Mouse (Mus musculus) intestine, postnatal 0 days (tissue): ENCODE measurements around the gene Prex1. TPM values are rescaled to one million over a fixed set of nuclear protein-coding genes. Genes with fewer than 3 reads are reported as not detected.

Experiments used
- ATAC-seq: fragments of 200-750 bp; cut with Nextera tagmentation; 2 replicates; pipeline ENCODE4 v1.8.0; 2017; ENCODE audit warnings: mild to moderate bottlenecking, moderate TSS enrichment, moderate library complexity
- H3K27ac ChIP-seq: fragments of 300-500 bp; sonication (generic); 2 replicates; pipeline ENCODE4 v1.5.1; 2014; ENCODE audit warnings: mild to moderate bottlenecking, low read depth, low read length, moderate library complexity
- H3K27me3 ChIP-seq: fragments of 300-500 bp; sonication (generic); replicated peaks from 2 replicates; pipeline ENCODE4 v1.6.1; 2014; ENCODE audit warnings: low read length, mixed read lengths; ENCODE audit not compliant: control insufficient read depth, insufficient read depth
- H3K36me3 ChIP-seq: fragments of 300-500 bp; sonication (generic); 2 replicates; pipeline ENCODE4 v1.6.1; 2014; ENCODE audit warnings: mild to moderate bottlenecking, moderate library complexity; ENCODE audit not compliant: control insufficient read depth, insufficient read depth
- H3K4me1 ChIP-seq: fragments of 300-500 bp; sonication (generic); replicated peaks from 2 replicates; pipeline ENCODE4 v1.6.1; 2014; ENCODE audit warnings: antibody characterized with exemption, low read length, mixed read lengths; ENCODE audit not compliant: control insufficient read depth, insufficient read depth
- H3K4me2 ChIP-seq: fragments of 300-500 bp; sonication (generic); replicated peaks from 2 replicates; pipeline ENCODE4 v1.6.1; 2014; ENCODE audit warnings: low read depth, mild to moderate bottlenecking, moderate library complexity
- H3K4me3 ChIP-seq: fragments of 300-500 bp; sonication (generic); 2 replicates; pipeline ENCODE4 v1.5.1; 2014; ENCODE audit warnings: low read depth, low read length
- H3K9ac ChIP-seq: fragments of 300-500 bp; sonication (generic); 2 replicates; pipeline ENCODE4 v1.6.1; 2014; ENCODE audit warnings: mild to moderate bottlenecking, low read depth, low read length
- H3K9me3 ChIP-seq: fragments of 300-500 bp; sonication (generic); 2 replicates; pipeline ENCODE4 v1.6.1; 2016; ENCODE audit warnings: mixed run types; ENCODE audit not compliant: control insufficient read depth
- CTCF ChIP-seq: sonication (generic); IDR thresholded peaks from 2 replicates; pipeline ENCODE4 v1.5.1; 2016; ENCODE audit warnings: low read depth, mild to moderate bottlenecking, control low read depth, antibody characterized with exemption, moderate library complexity
- WGBS: fragments of 180-500 bp; shearing (Covaris S2); extraction: QIAGEN DNeasy Blood & Tissue Kit; methylation state at CpG from one replicate; pipeline ENCODE4 v1.1.7; 2014; 5-methylcytosine and 5-hydroxymethylcytosine counted together
- polyA plus RNA-seq: library from polyadenylated mRNA; unstranded; fragments of >200 nt; fragmentation: Nextera tagmentation; extraction: Ambion mirVana; gene quantifications from 2 replicates; pipeline ENCODE4 v1.2.1, GENCODE M21; 2015

The Prex1 gene
- polyA plus RNA-seq, 1 experiment from 2014 or later = 4.0 TPM

- no peak overlapping the region for H3K4me2 ChIP-seq
- H3K36me3 ChIP-seq = no peaks in the 10 kb centered on the region
- H3K4me1 ChIP-seq = no peaks in the 10 kb centered on the region
- no peak overlapping the region for H3K9ac ChIP-seq
- WGBS = 75% methylated on average over 11 of the region's 11 CpGs
- no peak for ATAC-seq
- no peak overlapping the region for H3K4me3 ChIP-seq
- no peak for TF ChIP-seq CTCF
- no peak overlapping the region for H3K27ac ChIP-seq
- no peaks in the 10 kb centered on the region for H3K27me3 ChIP-seq
- no peaks in the 10 kb centered on the region for H3K9me3 ChIP-seq
Observed at GRCm38 (mm10) chr2:166535519-166535918, 178.1 kb downstream of the Prex1 start.

- ATAC-seq = no peak
- Histone ChIP-seq H3K4me3 (no peak overlapping the region), H3K36me3 (no peaks in the 10 kb centered on the region), H3K4me1 (no peaks in the 10 kb centered on the region), H3K9ac (no peak overlapping the region), H3K4me2 (no peak overlapping the region), H3K27me3 (no peaks in the 10 kb centered on the region), H3K9me3 (no peaks in the 10 kb centered on the region), H3K27ac (no peak overlapping the region)
- no peak for TF ChIP-seq CTCF
- WGBS = 71% methylated on average over 9 of the region's 9 CpGs
Observed at GRCm38 (mm10) chr2:166526204-166526603, 187.4 kb downstream of the Prex1 start.

- Histone ChIP-seq H3K9ac (no peak overlapping the region), H3K4me3 (no peak overlapping the region), H3K36me3 (no peaks in the 10 kb centered on the region), H3K4me2 (no peak overlapping the region), H3K9me3 (no peaks in the 10 kb centered on the region), H3K27me3 (0 out of 2 replicates have a peak, but pooled peaks cover 2% of the 10 kb centered on the region), H3K4me1 (no peaks in the 10 kb centered on the region), H3K27ac (no peak overlapping the region)
- 78% methylated on average over 10 of the region's 10 CpGs for WGBS
- TF ChIP-seq CTCF = no peak
- ATAC-seq = no peak
Observed at GRCm38 (mm10) chr2:166523156-166523890, 190.3 kb downstream of the Prex1 start.

GRCm38 (mm10) chr2:166522612-166523120 is 191.0 kb downstream of the Prex1 start:
- H3K9me3 ChIP-seq = no peaks in the 10 kb centered on the region
- 0 out of 2 replicates have a peak, but pooled peaks cover 2% of the 10 kb centered on the region for H3K27me3 ChIP-seq
- no peak for ATAC-seq
- no peak overlapping the region for H3K27ac ChIP-seq
- no peak for TF ChIP-seq CTCF
- H3K36me3 ChIP-seq = no peaks in the 10 kb centered on the region
- no peaks in the 10 kb centered on the region for H3K4me1 ChIP-seq
- H3K4me3 ChIP-seq = no peak overlapping the region
- 49% methylated on average over 15 of the region's 15 CpGs for WGBS
- H3K4me2 ChIP-seq = peak overlapping the region; percentile 32
- H3K9ac ChIP-seq = no peak overlapping the region

GRCm38 (mm10) chr2:166521878-166522611 is 191.6 kb downstream of the Prex1 start:
- no peak for TF ChIP-seq CTCF
- Histone ChIP-seq H3K4me1 (no peaks in the 10 kb centered on the region), H3K36me3 (no peaks in the 10 kb centered on the region), H3K27ac (no peak overlapping the region), H3K27me3 (0 out of 2 replicates have a peak, but pooled peaks cover 2% of the 10 kb centered on the region), H3K4me2 (peak overlapping the region; percentile 32), H3K4me3 (no peak overlapping the region), H3K9me3 (no peaks in the 10 kb centered on the region), H3K9ac (no peak overlapping the region)
- WGBS = 24% methylated on average over 16 of the region's 16 CpGs
- no peak for ATAC-seq

- WGBS = 95% methylated on average over 5 of the region's 5 CpGs
- TF ChIP-seq CTCF = no peak
- H3K4me2 ChIP-seq = no peak overlapping the region
- H3K4me1 ChIP-seq = no peaks in the 10 kb centered on the region
- no peaks in the 10 kb centered on the region for H3K36me3 ChIP-seq
- H3K4me3 ChIP-seq = no peak overlapping the region
- no peaks in the 10 kb centered on the region for H3K9me3 ChIP-seq
- H3K27me3 ChIP-seq = 0 out of 2 replicates have a peak, but pooled peaks cover 2% of the 10 kb centered on the region
- no peak for ATAC-seq
- no peak overlapping the region for H3K9ac ChIP-seq
- no peak overlapping the region for H3K27ac ChIP-seq
Observed at GRCm38 (mm10) chr2:166521461-166521860, 192.2 kb downstream of the Prex1 start.
